Mouse (Mus musculus) bone marrow, adult 2 months (tissue): ENCODE results near the gene Srd5a1.

Experiments
- CTCF ChIP-seq: fragments of 200-500 bp; IDR thresholded peaks from 2 replicates; pipeline ENCODE4 v1.5.1; 2011; ENCODE audit warnings: low read length, control low read depth; ENCODE audit not compliant: control insufficient read depth, insufficient read depth
- POLR2A ChIP-seq: fragments of 200-500 bp; IDR thresholded peaks from 2 replicates; pipeline ENCODE4 v1.6.1; 2011; ENCODE audit warnings: low read depth, mild to moderate bottlenecking, control low read depth, low read length, borderline replicate concordance; ENCODE audit not compliant: control insufficient read depth

DNA sequence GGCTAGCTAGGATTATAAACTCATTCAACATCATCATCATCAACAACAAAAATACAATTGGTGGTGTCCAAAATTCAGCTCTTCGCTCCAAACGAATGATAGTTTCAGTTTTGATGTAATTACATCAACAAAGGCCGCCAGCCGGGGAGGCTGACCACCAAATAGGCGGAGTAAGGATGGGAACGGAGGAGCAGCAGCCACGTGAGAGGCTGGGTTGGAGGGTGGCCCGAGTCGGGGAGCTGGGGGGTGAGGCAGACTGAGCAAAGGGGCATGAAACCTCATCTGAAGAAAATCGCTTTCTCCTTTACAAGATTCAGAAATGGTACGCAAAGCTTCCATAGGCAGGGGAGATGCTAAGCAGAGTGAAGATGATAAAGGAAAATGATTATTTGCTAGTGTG, 34.6 kb downstream of the Srd5a1 start:
- TF ChIP-seq CTCF, result no peak
- no peak for TF ChIP-seq POLR2A
